Mouse (Mus musculus): ENCODE measurements around the gene Fth1.
A peak's percentile ranks its signal among the peaks of the same experiment; 100 is the strongest.

The Fth1 gene

DNA sequence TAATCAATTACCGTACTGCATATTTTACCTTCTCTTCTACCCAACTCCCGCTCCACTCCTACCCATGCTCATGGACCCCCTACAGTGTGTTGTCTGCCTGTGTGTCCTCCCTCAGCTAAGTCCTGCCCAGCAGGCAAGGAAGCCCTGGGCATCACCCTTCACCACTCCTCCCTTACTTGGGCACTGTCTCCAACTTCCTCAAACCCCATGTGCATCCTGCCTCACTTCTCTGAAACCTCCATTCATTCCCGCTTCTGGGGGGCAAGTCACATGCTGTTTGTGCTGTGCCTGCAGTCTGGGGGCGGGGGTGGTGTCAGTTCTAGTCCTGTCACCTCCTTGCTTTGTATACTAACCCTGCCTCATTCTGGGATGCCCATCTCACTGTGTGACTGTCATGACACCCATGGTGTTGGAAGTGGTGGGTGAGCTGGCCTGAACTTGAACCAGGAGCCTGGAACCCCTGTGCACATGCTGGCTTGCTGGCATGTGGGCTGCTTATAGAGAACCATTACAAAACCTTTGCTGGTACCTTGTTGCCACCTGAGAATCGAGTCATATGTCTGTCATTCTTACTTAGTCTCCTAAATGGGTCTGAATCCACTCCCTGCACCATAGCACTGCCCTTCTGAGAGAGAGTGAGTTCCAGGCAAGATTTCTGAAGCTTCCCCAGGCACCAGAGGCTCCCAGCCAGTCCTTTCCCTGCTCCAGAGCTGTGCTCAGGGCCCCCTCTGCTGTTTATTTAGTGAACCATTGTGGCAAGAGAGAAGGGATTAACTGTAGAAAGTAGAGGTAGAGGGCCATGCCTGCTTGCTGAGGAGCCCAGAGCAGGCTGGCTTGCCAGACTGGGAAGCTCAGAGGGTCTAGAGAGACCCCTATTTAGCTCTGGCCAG lies 42.3 kb downstream of the Fth1 start:
- DNase-seq: peak in 1 of 2 experiments; percentile 32

DNA sequence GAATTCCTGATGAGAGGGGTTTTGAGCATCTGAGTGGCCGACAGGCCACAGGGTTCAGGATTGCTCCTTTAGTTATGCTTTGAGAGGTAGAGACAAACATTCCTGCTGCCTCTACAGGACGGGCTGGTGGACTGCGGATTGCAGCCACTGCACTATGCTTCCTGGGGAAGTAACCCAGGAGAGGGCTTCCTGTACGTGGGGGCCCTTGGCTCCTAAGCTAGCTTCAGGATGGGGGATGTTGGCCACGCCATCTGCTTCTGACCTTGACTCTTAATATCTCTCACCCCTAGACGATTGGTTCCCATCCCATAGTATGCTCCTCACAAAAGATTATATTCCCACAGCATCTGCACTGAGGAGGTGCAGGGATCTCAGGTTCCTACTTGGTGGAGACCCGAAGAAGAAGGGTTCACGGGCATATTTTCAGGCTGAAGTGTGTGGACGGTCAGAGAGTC lies 42.9 kb downstream of the Fth1 start:
- no peak for DNase-seq

DNA sequence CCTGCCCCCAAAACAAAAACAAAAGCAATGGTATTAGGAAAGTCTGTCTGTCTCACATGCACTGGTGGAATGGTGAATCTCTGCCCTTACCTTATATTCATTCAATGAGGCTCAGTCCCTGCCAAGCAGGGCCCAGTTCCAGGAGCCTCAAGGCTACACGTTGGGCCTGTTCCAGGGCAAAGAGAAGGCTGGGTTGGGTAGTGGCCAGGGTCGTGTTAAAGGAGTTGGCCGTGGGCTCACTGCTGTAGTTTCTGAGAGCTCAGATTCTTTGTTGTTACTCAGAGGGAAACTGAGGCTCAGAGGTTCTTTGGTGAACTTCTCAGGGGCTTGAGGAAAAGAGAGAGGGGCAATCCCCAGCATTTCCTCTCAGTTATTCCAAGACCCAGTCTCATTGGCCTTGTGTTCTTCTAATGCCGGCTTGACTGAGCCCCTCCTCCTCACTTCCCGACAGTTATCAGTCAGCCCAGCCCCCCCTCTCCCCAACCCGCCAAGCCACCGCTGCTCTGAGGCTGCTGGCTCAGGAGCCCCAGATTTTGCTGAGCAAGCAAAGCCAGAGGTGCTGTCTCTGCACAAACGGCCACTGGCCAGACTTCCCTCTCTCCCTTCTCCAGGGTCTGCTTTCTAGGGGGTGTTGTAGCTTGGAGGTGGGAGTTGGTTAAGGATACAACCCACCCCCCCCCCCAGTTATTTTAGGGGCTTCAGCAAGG lies 44.9 kb downstream of the Fth1 start:
- DNase-seq: peak in 1 of 2 experiments; percentile 27

DNA sequence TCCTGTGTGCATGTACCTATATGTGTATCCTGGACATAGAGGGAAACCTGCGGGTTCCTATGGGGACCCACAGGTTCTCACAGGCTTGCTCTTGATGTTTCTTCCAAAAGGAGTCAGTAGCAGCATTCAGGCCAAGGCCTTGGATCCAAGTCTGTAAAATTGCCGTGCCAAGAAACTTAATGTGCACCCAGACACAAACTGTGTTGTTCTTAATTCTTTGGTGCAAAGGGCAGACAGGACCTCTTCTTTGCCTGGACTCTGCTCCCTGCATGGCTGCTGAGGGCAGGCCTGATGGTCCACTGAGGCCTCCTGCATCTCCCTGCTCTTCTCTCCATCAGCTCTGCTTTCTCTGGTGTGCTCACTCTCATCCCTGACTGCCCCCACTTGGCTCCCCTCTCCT lies 49.3 kb downstream of the Fth1 start:
- no peak for DNase-seq

DNA sequence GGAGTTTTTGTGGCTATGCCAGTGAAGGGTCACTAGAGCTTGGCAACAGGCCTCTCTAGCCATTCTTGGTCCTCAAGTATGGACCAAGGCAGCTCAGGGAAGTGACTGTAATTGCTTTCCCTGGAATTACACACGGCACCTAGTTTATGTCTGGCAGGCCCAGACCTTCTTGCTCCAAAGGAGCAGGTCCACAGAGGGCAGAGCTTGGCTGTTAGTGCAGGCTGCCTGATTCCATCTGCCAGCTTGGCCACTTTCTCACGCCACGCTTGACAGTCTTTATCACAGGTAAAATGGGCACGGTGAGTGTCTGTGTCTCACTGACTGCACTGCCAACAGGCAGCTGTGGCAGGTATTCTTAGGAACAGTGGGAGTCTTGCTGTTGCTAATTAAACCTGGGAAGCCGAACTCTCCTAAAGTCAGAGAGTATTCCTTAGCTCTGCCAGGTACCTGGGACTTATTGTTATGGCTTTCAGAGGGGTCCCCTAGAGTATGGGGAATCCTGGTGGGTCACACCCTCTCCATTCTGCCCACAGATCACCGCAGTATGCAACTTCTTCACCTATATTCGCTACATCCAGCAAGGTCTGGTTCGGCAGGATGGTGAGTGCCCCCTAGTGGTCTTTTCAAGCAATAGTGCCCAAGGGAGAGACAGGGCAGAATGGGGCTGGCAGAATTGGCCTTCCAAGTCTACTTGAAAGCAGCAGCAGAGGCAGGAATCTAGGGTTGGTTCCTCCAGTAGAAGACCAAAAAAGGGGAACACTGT lies 53.0 kb downstream of the Fth1 start:
- peak; percentile 65 to 77 for DNase-seq

DNA sequence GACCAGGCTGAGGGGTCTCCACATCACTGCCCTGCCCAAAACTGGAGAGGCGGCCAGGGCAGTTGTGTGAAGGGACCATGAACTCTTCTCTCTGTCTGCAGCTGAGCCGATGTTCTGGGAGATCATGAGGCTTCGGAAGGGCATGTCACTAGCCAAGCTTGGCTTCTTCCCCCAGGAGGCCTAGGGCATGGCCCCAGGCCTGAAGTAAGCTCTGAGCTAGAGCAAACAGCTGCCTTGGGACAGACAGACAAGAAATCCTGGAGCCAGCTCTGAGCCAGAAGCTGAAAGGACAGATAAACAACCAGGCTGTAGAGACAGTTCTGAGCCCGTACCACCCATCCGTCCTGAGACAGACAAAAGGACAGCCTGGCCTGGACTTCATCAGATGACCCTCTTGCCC lies 54.0 kb downstream of the Fth1 start:
- DNase-seq: no peak

Data from cerebellum, postnatal 25 days (tissue).